Mouse (Mus musculus) left cerebral cortex, postnatal 4 days (tissue): Measurements from ENCODE around the gene Rreb1. TPM values are rescaled to one million over a fixed set of nuclear protein-coding genes. Genes with fewer than 3 reads are reported as not detected.

Experiments used
- DNase-seq: peaks from one replicate; pipeline ENCODE4 v3.0.0-alpha.2; 2022
- intact Hi-C: fragments of 180-260 bp; cut with DNase I; formaldehyde crosslinking; loops from one replicate; pipeline ENCODE4 v1.15.1; 2025
- total RNA-seq, 2 experiments: library from RNA; stranded (reverse); gene quantifications; 2 replicates each; pipeline ENCODE4 v1.2.3; 2021

Gene Rreb1
- total RNA-seq, 2 experiments from 2014 or later, result 9.8 to 12.2 TPM

DNA sequence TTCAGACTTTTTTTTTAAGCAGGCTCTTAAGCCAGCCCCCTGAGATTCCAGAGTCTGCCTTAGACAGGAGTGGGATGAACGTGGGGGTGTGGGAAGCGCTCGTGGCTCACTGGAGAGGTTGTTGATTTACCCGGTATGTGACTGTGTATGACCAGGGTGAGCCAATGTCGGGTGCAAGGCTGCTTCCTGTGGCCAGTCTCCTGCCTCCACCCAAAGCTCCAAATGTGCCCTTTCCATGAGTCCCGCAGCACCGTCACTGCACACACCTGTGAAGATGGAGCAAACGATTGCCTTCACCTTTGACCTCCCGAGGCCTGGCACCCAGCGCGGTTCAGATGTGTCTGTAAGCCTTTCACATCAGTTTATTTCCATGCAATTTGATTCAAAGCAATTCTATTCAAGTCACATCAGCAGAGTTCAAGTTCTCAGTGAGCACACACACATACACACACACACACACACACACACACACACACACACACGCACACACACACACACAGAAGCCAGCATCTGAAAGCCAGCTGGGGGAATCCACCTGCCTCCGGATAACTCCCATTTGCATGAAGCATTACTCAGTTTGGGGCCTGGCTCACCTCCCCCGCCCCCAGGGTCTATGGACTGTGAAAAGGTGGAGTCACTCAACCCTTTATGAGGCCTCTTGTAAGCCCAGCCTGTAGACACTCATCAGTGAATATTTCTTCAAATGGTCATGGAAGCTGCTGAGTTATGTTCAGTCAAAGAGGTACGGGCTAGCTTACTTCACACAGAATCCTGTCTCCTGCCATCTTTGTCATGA is 188.3 kb downstream of the Rreb1 start:
- intact Hi-C loops, result loop anchor here (10.0 kb wide), 1 partner anchor 512 kb away; no protein-coding TSS in a partner anchor
- no peak for DNase-seq

DNA sequence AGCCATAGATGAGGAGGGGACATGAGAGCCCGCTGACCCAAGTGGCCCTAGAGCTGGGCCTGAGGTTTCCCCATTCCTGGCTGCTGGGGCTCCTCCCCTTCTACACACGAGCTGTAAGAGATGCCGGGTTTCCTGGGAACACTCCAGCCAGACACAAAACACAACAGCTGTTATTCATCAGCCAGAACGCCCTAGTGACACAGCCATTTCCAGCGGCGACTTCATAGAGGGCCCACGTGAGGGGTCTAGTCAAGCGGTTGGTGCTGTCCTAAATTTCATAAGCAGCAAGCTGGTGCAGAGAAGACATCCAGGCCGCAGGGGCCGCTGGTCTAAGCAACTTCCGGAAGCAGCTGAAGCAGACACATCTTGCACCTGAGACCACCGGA is 188.8 kb downstream of the Rreb1 start:
- DNase-seq, result peak; percentile 18
- intact Hi-C loops, result loop anchor here (10.0 kb wide), 1 partner anchor 512 kb away; no protein-coding TSS in a partner anchor

- intact Hi-C loops, result loop anchor here (10.0 kb wide), 1 partner anchor 513 kb away; no protein-coding TSS in a partner anchor
- no peak for DNase-seq
Measured at GRCm38 (mm10) chr13:37967565-37967964, 189.4 kb downstream of the Rreb1 start.

- peak; percentile 87 for DNase-seq
- intact Hi-C loops, result loop anchor here (10.0 kb wide), 1 partner anchor 515 kb away; no protein-coding TSS in a partner anchor
Measured at GRCm38 (mm10) chr13:37969337-37969736, 191.1 kb downstream of the Rreb1 start.

GRCm38 (mm10) chr13:37969988-37970387 is 191.8 kb downstream of the Rreb1 start:
- no peak for DNase-seq
- intact Hi-C loops, result loop anchor here (10.0 kb wide), 1 partner anchor 515 kb away; no protein-coding TSS in a partner anchor

- intact Hi-C loops, result no loop called here
- no peak for DNase-seq
Measured at GRCm38 (mm10) chr13:37970887-37971530, 192.8 kb downstream of the Rreb1 start.

DNA sequence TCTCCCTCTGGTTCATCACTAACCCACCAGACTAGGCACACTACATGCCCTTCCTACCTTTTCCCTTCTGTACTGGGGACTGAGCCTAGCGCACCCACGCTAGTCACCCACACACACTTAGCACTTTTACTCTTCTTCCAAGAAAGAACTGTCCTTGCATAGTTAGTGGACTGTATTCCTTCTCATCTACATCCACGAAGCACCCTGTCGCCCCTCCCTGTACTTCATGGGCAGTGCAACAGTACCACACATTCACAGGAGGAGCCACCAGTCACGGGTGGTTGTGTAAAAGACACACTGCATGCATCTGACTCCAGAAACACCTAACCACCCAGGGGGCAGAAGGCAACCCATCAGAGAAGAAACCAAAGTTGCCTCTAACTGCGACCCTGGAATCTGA is 195.8 kb downstream of the Rreb1 start:
- intact Hi-C loops, result no loop called here
- DNase-seq, result no peak

GRCm38 (mm10) chr13:37974731-37975130 is 196.5 kb downstream of the Rreb1 start:
- intact Hi-C loops, result no loop called here
- no peak for DNase-seq

DNA sequence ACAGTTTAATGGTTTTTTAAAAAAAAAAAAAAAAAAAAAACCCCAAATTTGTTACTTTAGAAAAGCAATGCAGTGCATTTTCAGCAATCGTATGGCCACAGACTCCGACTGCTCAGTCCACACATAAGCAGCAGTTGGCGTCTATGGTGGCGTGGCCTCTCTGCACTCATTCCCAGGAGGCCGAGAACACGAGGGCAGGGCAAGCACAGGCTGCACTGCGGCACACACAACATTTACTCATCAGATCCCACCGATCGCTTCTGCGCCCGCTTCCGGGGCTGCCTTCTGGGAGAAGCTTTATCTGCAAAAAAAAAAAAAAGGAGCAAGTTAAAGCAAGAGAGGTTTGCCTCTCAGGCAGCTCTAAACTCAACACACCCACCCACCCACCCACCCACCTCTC is 201.3 kb downstream of the Rreb1 start:
- no peak for DNase-seq
- intact Hi-C loops, result no loop called here

DNA sequence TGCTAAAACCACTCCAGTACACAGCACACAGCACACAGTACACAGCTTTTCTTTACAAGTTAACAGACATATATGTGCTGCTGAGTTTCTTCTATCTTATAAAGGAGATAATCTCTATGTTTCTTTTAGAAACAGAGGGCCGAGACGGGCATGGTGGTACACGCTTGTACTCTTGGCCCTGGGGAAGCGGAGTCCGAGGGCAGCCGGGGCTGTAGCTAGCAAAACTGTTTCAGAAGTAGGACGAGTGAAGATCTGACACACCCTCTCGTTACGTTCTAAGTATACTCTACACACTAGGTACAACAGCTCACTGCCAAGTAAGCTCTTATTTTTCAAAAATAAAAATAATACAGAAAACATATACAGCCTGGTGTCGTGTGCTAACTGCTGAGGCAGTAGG is 202.1 kb downstream of the Rreb1 start:
- DNase-seq, result no peak
- intact Hi-C loops, result no loop called here

DNA sequence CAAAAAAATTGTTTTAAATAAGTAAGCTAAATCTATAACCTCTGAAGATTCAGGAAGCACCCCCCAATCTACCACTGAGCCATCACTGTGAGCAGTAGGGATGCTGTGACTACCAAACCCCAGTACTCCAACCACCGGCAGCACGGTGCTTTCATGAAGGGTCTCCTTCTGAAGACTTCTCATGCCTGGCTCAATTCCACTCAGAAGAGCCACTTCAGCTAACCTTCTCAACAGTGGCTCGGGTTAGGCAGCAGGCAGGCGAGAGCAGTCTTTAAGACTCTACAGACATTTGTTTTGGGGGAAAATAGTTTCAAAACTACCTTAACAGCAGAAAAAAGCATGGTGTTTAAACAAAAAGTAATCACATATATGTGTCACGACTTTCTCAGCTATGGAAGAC is 202.9 kb downstream of the Rreb1 start:
- intact Hi-C loops, result no loop called here
- no peak for DNase-seq

- DNase-seq, result no peak
- intact Hi-C loops, result loop anchor here (5.0 kb wide), 1 partner anchor 61 kb away; no protein-coding TSS in a partner anchor
Measured at GRCm38 (mm10) chr13:37986166-37986565, 208.0 kb downstream of the Rreb1 start.

DNA sequence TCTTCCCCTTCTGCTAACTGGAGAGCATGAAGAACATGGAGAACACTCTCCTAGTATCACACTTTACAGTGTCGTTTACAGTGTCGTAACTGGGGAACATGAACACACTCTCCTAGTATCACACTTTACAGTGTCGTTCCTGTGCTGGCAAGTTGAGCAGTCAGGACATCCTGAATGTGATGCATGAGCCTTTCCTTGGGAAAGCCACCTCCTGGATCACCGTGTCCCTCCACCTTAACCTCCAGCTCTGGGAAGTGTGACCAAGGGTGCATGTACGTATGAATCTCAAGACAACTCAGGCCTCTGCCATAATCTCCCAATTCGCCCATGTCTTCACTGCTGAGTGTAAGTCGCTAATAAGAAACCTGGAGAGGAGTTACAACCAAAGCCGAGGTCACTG is 211.5 kb downstream of the Rreb1 start:
- no peak for DNase-seq
- intact Hi-C loops, result loop anchor here (5.0 kb wide), 2 partner anchors 48 to 58 kb away; partner anchors contain the start of genes Cage1 and Riok1

DNA sequence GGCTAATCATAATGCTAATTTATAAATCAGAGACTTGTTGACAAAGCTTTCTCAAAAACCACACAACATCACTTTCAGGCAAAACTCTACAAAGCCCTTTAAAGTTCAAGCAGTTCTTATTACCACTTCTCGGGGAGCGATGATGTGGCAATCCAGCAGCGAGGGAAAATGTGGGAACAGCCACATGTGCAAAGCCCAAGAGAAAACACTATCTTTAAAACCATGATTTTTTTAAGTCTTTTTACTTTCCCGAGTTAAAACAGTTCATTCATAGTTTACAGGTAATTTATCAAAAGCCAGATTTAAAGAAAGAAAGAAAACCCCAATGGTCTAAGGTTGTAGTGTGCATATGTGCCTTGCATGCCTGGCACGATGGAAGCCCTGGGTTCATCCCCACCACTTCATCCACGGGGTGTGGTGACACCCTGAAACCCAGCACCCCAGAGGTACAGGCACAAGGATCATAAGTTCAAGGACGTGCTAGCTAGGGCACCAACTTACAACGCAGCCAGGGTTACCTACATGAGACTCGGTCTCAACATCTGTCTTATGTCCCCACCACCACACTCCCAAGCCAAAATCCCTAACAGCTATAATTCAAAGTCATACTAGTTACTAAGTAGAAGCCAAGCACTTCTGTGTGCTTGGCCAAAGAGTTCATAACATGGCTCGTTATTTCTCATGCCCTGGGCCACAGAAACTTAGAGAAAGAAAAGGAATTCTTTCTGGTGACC is 214.6 kb downstream of the Rreb1 start:
- intact Hi-C loops, result loop anchor here (5.0 kb wide), 1 partner anchor 44 kb away; the partner anchor contains the start of genes Cage1 and Riok1
- no peak for DNase-seq

DNA sequence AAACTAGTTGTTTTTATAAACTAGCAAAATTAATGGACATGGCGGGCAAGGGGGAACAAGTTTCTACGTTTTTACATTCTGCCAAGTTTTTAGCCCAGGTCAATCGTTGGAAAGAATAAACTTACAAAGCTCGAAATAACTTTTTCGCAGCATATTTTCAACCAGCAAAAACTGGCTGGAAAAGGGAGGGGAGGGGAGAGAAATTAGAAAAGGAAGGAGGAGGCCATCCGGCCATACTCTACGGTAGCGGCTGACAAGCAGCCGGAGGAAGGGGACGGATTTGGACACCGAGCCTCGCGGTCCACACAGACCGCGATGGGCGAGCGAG is 215.1 kb downstream of the Rreb1 start:
- no peak for DNase-seq
- intact Hi-C loops, result loop anchor here (5.0 kb wide), 1 partner anchor 44 kb away; the partner anchor contains the start of genes Cage1 and Riok1

- DNase-seq, result peak; percentile 98
- intact Hi-C loops, result loop anchor here (5.0 kb wide), 1 partner anchor 43 kb away; the partner anchor contains the start of genes Cage1 and Riok1
Measured at GRCm38 (mm10) chr13:37993704-37994404, 215.7 kb downstream of the Rreb1 start, which contains the start of gene Ssr1. TSS of gene Ssr1 (minus strand) at chr13:37994217.

DNA sequence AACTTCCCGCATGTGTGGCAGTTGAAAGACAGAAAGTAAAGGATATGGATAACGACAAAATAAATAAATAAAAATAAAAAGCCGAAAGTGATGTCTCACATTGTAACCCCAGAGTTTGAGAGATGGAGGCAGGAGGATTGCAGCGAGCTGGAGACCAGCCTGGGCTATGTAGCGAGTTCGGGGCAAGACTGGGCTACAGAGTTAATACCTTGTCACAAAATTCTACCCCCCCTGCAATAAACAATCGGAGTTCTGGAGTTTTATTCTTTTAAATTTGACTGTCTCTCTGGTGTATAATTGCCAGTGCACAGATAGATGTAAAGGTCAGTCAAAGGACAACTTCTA is 216.2 kb downstream of the Rreb1 start:
- intact Hi-C loops, result loop anchor here (5.0 kb wide), 1 partner anchor 43 kb away; the partner anchor contains the start of genes Cage1 and Riok1
- DNase-seq, result no peak

DNA sequence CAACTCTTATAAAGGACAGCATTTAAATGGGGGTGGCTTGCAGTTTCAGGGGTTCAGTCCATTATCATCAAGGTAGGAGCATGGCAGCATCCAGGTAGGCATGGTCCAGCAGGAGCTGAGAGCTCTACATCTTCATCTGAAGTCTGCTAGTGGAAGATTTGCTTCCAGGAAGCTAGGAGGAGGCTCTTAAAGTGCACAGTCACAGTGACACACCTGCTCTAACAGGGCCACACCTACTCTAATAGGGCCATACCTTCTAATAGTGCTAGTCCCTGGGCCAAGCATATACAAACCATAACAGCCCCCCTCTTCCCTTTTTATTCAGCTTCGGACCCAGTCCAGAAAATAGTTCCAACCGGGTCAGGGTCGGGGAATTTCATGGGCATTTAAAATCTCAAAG is 221.5 kb downstream of the Rreb1 start:
- intact Hi-C loops, result no loop called here
- DNase-seq, result no peak
